Mouse (Mus musculus) retina, embryonic 14.5 days (tissue): ENCODE measurements at regions not wholly inside any gene's neighbourhood (a gene's known extent, or its start where the extent isn't known, plus 50 kb on each side); places are given as distances from the start of the nearest gene placed in this dataset.

ENCODE experiments used
- DNase-seq: peaks from one replicate; pipeline ENCODE4 v3.0.0-alpha.2; 2015; ENCODE audit warnings: low spot score

- DNase-seq, result no peak
These were observed 155.2 kb upstream of the Tox3 start for GRCm38 (mm10) chr8:90503306-90503705.

- DNase-seq, result no peak
These were observed 154.7 kb upstream of the Tox3 start for GRCm38 (mm10) chr8:90502879-90503278.

GRCm38 (mm10) chr8:90499315-90499714 lies 151.2 kb upstream of the Tox3 start:
- DNase-seq, result no peak

GRCm38 (mm10) chr8:90496658-90497163 lies 148.6 kb upstream of the Tox3 start:
- DNase-seq, result peak; percentile 86

- peak; percentile 54 for DNase-seq
These were observed 147.8 kb upstream of the Tox3 start for GRCm38 (mm10) chr8:90495943-90496371.

GRCm38 (mm10) chr8:90492521-90493225 lies 144.5 kb upstream of the Tox3 start:
- no peak for DNase-seq

- peak; percentile 27 for DNase-seq
These were observed 143.5 kb upstream of the Tox3 start for GRCm38 (mm10) chr8:90491691-90492090.

GRCm38 (mm10) chr8:90490734-90491441 lies 142.7 kb upstream of the Tox3 start:
- DNase-seq, result peak; percentile 31

- DNase-seq, result no peak
These were observed 138.4 kb upstream of the Tox3 start for GRCm38 (mm10) chr8:90486556-90486955.

- no peak for DNase-seq
These were observed 130.0 kb upstream of the Tox3 start for GRCm38 (mm10) chr8:90478149-90478548.

- DNase-seq, result no peak
These were observed 125.9 kb upstream of the Tox3 start for GRCm38 (mm10) chr8:90474066-90474465.

- DNase-seq, result no peak
These were observed 122.7 kb upstream of the Tox3 start for GRCm38 (mm10) chr8:90470826-90471225.

GRCm38 (mm10) chr8:90463708-90464107 lies 115.6 kb upstream of the Tox3 start:
- DNase-seq, result no peak

GRCm38 (mm10) chr8:90455321-90455720 lies 107.2 kb upstream of the Tox3 start:
- DNase-seq, result no peak

GRCm38 (mm10) chr8:90454130-90454529 lies 106.0 kb upstream of the Tox3 start:
- DNase-seq, result no peak

GRCm38 (mm10) chr8:90441058-90441851 lies 93.1 kb upstream of the Tox3 start:
- peak; percentile 2 for DNase-seq

GRCm38 (mm10) chr8:90414021-90414420 lies 65.9 kb upstream of the Tox3 start:
- DNase-seq, result no peak
